Mouse (Mus musculus) monocyte, adult 5-6 weeks (primary cell): ENCODE measurements around the gene Rplp2. TPM values are rescaled to one million over a fixed set of nuclear protein-coding genes. Genes with fewer than 3 reads are reported as not detected.
"Not testable (repeated sequence)": the region's sequence is repeated elsewhere in the genome, so short reads cannot be mapped to it uniquely, and the experiment has no call there.

Experiments
- ATAC-seq: fragments of 153-309, 156-312 bp; replicated peaks from 2 replicates; pipeline ENCODE4 v1.8.0; 2017; ENCODE audit warnings: mild to moderate bottlenecking; ENCODE audit not compliant: low TSS enrichment, insufficient number of reproducible peaks, severe bottlenecking, poor library complexity, low FRiP score
- total RNA-seq: library from RNA; stranded (forward); fragments of 200-1000, 200-491, 200-594 nt; gene quantifications from 3 replicates; pipeline ENCODE4 v1.2.3, GENCODE M21; 2017

Gene Rplp2
- total RNA-seq, 1 experiment from 2014 or later, result 3,796 TPM

- ATAC-seq, result no peak
Observed at GRCm38 (mm10) chr7:141441460-141441859, 5.7 kb upstream of the Rplp2 start.

DNA sequence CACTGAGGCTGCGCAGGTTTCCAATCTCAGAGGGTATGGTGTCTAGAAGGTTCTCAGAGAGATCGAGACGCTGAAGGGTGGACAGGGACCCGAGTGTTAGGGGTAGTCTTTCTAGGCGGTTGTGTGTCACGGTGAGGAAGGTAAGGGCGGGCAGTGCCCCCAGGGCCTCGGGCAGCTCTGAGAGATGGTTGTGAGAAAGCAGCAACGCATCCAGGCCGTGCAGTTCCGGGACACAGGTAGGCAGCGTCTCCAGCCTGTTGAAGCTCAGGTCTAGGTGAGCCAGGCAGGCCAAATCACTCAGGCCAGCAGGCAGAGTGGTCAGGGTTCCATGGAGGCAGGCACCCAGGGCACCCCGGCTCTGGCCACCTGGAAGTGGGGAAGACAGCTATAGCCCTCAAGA is 5.0 kb upstream of the Rplp2 start:
- no peak for ATAC-seq

GRCm38 (mm10) chr7:141443081-141443821 is 3.9 kb upstream of the Rplp2 start:
- ATAC-seq, result no peak

GRCm38 (mm10) chr7:141443828-141444237 is 3.3 kb upstream of the Rplp2 start, which contains the start of gene Pidd1:
TSS of gene Pidd1 (minus strand) at chr7:141444025.
- ATAC-seq, result no peak

DNA sequence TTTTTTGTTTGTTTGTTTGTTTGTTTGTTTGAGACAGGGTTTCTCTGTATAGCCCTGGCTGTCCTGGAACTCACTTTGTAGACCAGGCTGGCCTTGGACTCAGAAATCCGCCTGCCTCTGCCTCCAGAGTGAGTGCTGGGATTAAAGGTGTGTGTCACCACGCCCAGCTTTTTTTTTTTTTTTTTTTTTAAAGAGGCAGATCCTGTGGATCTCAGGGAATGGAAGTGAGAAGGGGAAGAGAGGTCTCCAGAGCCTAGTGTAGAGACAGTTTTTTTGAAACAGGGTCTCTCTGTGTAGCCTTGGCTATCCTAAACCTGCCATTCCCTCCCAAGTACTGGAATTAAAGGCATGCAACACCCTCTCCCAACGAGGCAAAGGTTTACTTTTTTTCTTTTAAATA is 796 bp upstream of the Rplp2 start:
- not testable (repeated sequence) for ATAC-seq

DNA sequence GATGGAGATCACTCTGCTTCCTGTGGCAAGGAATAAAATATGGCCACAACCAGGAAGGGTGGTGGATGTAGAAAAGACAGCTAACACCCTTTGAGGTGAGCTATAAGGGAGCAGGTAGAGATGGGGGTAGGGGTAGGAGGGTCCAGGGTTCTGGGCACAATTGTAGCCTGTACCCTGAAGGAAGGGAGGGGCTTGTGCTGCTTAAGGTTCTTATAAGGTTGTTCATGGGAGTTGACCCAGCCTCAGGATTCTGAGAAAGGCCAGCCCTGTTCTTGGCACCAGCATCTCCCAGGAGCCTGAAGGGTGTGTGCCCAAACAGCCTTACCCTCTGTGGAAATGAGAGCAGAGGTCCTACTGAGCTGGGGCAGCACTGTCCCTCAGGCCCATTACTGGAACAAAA is 4.8 kb downstream of the Rplp2 start:
- ATAC-seq, result no peak

GRCm38 (mm10) chr7:141453636-141454035 is 6.5 kb downstream of the Rplp2 start:
- ATAC-seq, result no peak

GRCm38 (mm10) chr7:141454967-141455551 is 7.9 kb downstream of the Rplp2 start, which contains the start of gene Pnpla2:
TSS of gene Pnpla2 (plus strand) at chr7:141455198.
- ATAC-seq, result peak; percentile 67

DNA sequence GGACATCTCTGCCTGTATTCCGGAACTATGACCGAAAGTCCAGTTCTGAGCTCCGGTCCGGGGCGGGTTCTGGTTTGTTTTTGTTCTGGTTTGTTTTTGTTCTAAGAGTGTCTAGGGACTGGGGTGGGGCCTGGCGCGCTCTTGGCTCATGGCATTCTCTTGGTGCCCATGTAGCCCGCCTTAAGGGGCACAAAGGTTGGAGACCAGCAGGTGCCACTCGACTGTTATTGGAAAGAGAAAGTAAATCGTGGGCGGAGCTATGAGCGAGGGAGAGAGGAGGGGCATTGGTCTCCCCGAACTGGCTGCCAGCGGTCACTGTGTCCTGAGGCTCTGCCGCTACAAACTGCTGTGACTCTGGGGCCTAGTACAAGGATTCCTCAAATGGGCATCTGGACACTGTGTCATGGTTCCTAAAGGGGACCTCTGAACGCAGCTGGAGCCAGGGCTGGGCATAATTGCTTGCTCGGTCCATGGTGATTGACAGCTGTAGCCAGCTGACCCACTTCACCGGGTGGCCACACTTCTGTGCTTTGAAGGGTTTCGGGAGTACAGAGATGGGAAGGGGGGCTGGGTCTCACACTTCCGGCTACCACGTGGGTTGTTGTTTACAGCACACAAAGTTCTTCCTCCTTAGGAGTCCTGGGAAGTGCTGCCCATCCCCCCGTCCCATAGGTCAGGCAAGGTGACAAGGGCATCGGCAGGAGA is 8.6 kb downstream of the Rplp2 start:
- ATAC-seq, result peak; percentile 46

- no peak for ATAC-seq
Observed at GRCm38 (mm10) chr7:141456739-141457138, 9.6 kb downstream of the Rplp2 start.

GRCm38 (mm10) chr7:141457236-141457635 is 10.1 kb downstream of the Rplp2 start:
- no peak for ATAC-seq

DNA sequence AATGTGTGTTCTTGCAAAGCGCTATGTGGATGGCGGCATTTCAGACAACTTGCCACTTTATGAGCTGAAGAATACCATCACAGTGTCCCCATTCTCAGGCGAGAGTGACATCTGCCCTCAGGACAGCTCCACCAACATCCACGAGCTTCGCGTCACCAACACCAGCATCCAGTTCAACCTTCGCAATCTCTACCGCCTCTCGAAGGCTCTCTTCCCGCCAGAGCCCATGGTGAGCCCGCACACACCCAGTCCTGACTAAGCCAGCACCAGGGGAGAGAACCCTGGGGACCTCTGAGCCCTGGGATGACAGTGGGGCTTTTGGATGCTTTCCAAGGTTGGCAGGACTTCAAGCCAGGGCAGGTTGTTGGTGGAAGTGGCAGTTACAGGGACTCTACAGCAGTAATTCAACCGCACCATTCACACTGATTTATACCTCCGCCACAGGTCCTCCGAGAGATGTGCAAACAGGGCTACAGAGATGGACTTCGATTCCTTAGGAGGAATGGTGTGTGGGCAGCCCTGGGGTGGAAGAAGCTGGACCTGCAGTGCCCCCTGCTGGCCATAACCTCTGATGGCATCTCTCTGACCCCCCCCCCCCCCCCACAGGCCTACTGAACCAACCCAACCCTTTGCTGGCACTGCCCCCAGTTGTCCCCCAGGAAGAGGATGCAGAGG is 11.0 kb downstream of the Rplp2 start:
- no peak for ATAC-seq

DNA sequence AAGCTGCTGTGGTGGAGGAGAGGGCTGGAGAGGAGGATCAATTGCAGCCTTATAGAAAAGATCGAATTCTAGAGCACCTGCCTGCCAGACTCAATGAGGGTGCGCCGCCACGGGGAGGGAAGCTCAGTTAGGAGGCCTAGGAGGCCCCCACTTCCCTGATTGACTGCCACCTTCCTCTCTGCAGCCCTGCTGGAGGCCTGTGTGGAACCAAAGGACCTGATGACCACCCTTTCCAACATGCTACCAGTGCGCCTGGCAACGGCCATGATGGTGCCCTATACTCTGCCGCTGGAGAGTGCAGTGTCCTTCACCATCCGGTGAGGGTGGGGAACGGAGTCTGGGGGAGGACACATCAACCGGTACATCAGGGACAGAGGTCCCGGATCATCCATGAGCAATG is 11.5 kb downstream of the Rplp2 start:
- ATAC-seq, result no peak

DNA sequence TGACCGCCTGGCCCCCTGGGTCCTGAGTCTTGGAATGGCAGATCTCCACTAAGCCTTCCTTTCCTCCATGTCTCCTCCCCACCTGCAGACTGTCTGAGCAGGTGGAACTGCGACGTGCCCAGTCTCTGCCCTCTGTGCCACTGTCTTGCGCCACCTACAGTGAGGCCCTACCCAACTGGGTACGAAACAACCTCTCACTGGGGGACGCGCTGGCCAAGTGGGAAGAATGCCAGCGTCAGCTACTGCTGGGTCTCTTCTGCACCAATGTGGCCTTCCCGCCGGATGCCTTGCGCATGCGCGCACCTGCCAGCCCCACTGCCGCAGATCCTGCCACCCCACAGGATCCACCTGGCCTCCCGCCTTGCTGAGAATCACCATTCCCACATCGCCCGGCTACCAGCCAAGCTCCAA is 12.1 kb downstream of the Rplp2 start:
- no peak for ATAC-seq

- ATAC-seq, result no peak
Observed at GRCm38 (mm10) chr7:141460001-141460390, 12.8 kb downstream of the Rplp2 start.

GRCm38 (mm10) chr7:141460391-141461113 is 13.4 kb downstream of the Rplp2 start, which contains the start of gene Cracr2b:
TSS of gene Cracr2b (plus strand) at chr7:141461094.
- ATAC-seq, result no peak

- no peak for ATAC-seq
Observed at GRCm38 (mm10) chr7:141461521-141462332, 14.6 kb downstream of the Rplp2 start.

DNA sequence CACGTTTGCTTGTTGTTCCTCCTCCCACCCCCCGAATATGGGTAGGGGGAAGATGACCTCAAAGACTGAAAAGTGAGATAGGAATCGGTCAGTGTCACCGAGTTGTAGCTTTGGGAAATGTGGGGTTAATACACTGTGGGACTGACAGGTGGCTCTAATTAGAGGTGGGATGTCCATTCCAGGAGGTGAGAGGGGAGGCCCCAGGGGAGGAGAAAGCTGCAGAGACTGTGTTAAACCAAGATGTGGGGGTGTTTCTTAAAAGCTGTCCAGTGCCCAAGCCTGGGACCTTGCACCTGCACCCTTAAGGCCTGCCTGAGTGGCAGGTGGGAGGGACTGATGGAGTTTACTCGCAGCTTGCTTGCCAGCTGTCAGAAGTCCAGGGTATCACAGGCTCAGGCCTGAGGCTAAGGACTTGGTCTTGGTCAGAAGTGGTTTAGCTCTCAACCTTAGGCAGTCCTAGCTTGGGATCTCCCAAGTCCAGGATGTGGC is 15.2 kb downstream of the Rplp2 start:
- ATAC-seq, result no peak
